Mouse (Mus musculus): ENCODE measurements at regions not wholly inside any gene's neighbourhood (a gene's known extent, or its start where the extent isn't known, plus 50 kb on each side); places are given as distances from the start of the nearest gene placed in this dataset.

GRCm38 (mm10) chr4:127747876-127748275 lies 222.9 kb downstream of the CK137956 start:
- TF ChIP-seq POLR2A (IDR thresholded peaks at IDR 0.05; ENCODE audit: insufficient read depth, low read depth, low read length) (no peak), CTCF (IDR thresholded peaks at IDR 0.05; ENCODE audit: insufficient read depth, low read depth, low read length) (no peak)
